Mouse (Mus musculus) ES-E14 (cell line): ENCODE data around the gene Dpf1.

Experiments
- CHD2 ChIP-seq: IDR thresholded peaks from 2 replicates; pipeline ENCODE4 v1.6.1; 2014; ENCODE audit warnings: mild to moderate bottlenecking, low read depth, low read length, inconsistent platforms
- HCFC1 ChIP-seq: IDR thresholded peaks from 2 replicates; pipeline ENCODE4 v1.6.1; 2012; ENCODE audit warnings: low read length, inconsistent platforms, borderline replicate concordance; ENCODE audit not compliant: insufficient read depth
- ZC3H11A ChIP-seq: IDR thresholded peaks from 2 replicates; pipeline ENCODE4 v1.6.1; 2012; ENCODE audit warnings: low read depth, mild to moderate bottlenecking, inconsistent platforms, low read length, borderline replicate concordance

DNA sequence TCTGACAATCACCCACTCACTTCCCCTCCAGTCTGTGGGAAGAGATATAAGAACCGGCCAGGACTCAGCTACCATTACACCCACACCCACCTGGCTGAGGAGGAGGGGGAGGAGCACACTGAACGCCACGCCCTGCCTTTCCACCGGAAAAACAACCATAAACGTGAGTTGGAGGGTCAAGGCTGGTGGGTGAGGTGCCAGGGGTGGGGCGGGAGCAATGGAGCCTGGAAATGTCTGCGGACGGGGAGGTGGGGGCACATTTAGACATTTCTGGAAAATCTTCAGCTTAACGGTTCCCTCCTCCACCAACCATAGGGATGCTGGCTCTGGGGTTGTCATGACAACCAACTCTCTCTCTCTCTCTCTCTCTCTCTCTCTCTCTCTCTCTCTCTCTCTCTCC is 9.3 kb downstream of the Dpf1 start:
- TF ChIP-seq ZC3H11A (no peak), CHD2 (no peak), HCFC1 (no peak)
